Comparison of ENCODE assay signal across 9 mouse cellular contexts in genomic region chr11:54413017-54413416, GRCm38 (mm10). TPM values are rescaled to one million over a fixed set of nuclear protein-coding genes. Genes with fewer than 3 reads are reported as not detected.
DNase-seq lines count a peak whose midpoint lies in the region; ATAC-seq lines count a peak whose summit lies in the region.
"Had no signal": no experiment of that assay in that cellular context is flagged by ENCODE, and none has a peak within 500 bp of the region (broad histone marks: within the 10 kb centered on the region; RNA-seq: fewer than 3 reads in every experiment).

No protein-coding gene starts in this region.

- H3K4me3 ChIP-seq in forebrain, embryonic 14.5 days (ENCODE audit: low read depth, low read length) = no peak overlapping the region
- no peak overlapping the region for H3K4me3 ChIP-seq in forebrain, embryonic 13.5 days
- no peak overlapping the region for H3K4me3 ChIP-seq in neural tube, embryonic 15.5 days (replicated peaks)
- H3K4me3 ChIP-seq in lung, embryonic 16.5 days (ENCODE audit: low read length) = no peak overlapping the region
- H3K4me3 ChIP-seq: layer of hippocampus, adult 2 months had no signal

- no peaks in the 10 kb centered on the region for H3K9me3 ChIP-seq in forebrain, embryonic 14.5 days (replicated peaks; ENCODE audit: control insufficient read depth, low read length)
- no peaks in the 10 kb centered on the region for H3K9me3 ChIP-seq in forebrain, embryonic 13.5 days (replicated peaks)
- no peaks in the 10 kb centered on the region for H3K9me3 ChIP-seq in neural tube, embryonic 15.5 days (replicated peaks)
- no peaks in the 10 kb centered on the region for H3K9me3 ChIP-seq in lung, embryonic 16.5 days (ENCODE audit: control insufficient read depth, low read length)

- H3K27ac ChIP-seq in forebrain, embryonic 14.5 days (ENCODE audit: low read depth, low read length) = no peak overlapping the region
- H3K27ac ChIP-seq in forebrain, embryonic 13.5 days = no peak overlapping the region
- H3K27ac ChIP-seq in neural tube, embryonic 15.5 days (replicated peaks) = no peak overlapping the region
- H3K27ac ChIP-seq in lung, embryonic 16.5 days (ENCODE audit: low read length) = no peak overlapping the region
- H3K27ac ChIP-seq: layer of hippocampus, adult 2 months had no signal

- no peaks in the 10 kb centered on the region for H3K4me1 ChIP-seq in forebrain, embryonic 14.5 days (ENCODE audit: control insufficient read depth, insufficient read depth, low read length)
- no peaks in the 10 kb centered on the region for H3K4me1 ChIP-seq in forebrain, embryonic 13.5 days
- no peaks in the 10 kb centered on the region for H3K4me1 ChIP-seq in neural tube, embryonic 15.5 days
- H3K4me1 ChIP-seq in lung, embryonic 16.5 days (replicated peaks; ENCODE audit: control insufficient read depth, insufficient read depth, low read length) = peaks cover 4% of the 10 kb centered on the region; the same call in 1 of the 2 replicates

- H3K4me2 ChIP-seq in forebrain, embryonic 14.5 days (ENCODE audit: low read length) = no peak overlapping the region
- H3K4me2 ChIP-seq in forebrain, embryonic 13.5 days = no peak overlapping the region
- H3K4me2 ChIP-seq in neural tube, embryonic 15.5 days = peak overlapping the region; percentile 38
- H3K4me2 ChIP-seq in lung, embryonic 16.5 days (ENCODE audit: low read depth, low read length) = peak overlapping the region; percentile 30

- WGBS in forebrain, embryonic 14.5 days = 51% methylated on average over 6 of the region's 6 CpGs
- 59% methylated on average over 6 of the region's 6 CpGs for WGBS in forebrain, embryonic 13.5 days
- WGBS in neural tube, embryonic 15.5 days = 25% methylated on average over 6 of the region's 6 CpGs
- 6% methylated on average over 6 of the region's 6 CpGs for WGBS in lung, embryonic 16.5 days

- intact Hi-C loops in gastrocnemius, postnatal 36 days (cut with DNase I) = loop anchor here (5.0 kb wide), 1 partner anchor 146 kb away; the partner anchor contains the start of gene Il3

- no peak; the same call in 1 of the 2 replicates for ATAC-seq in forebrain, embryonic 14.5 days
- no peak for ATAC-seq in forebrain, embryonic 13.5 days
- ATAC-seq in neural tube, embryonic 15.5 days (ENCODE audit: low FRiP score) = no peak
- ATAC-seq in lung, embryonic 16.5 days (ENCODE audit: low read depth) = peak; percentile 88

- DNase-seq in forebrain, embryonic 14.5 days (ENCODE audit: low spot score) = peak; percentile 29
- DNase-seq in neural tube, embryonic 10.5 days (ENCODE audit: extremely low spot score, low spot score) = no peak
- DNase-seq in testis, postnatal 10 days (ENCODE audit: low spot score) = no peak
- DNase-seq in gastrocnemius, postnatal 36 days = no peak
- no peak for DNase-seq in urinary bladder, adult 18-20 months (ENCODE audit: low spot score in 2 of 2)

- no peaks in the 10 kb centered on the region for H3K27me3 ChIP-seq in forebrain, embryonic 14.5 days (replicated peaks; ENCODE audit: control insufficient read depth, insufficient read depth, low read length)
- no peaks in the 10 kb centered on the region for H3K27me3 ChIP-seq in forebrain, embryonic 13.5 days
- no peaks in the 10 kb centered on the region for H3K27me3 ChIP-seq in neural tube, embryonic 15.5 days (replicated peaks)
- H3K27me3 ChIP-seq in lung, embryonic 16.5 days (ENCODE audit: control insufficient read depth, insufficient read depth, low read depth, low read length) = no peaks in the 10 kb centered on the region

- no peaks in the 10 kb centered on the region for H3K36me3 ChIP-seq in forebrain, embryonic 14.5 days (ENCODE audit: control insufficient read depth, insufficient read depth, low read length)
- H3K36me3 ChIP-seq in forebrain, embryonic 13.5 days (ENCODE audit: poor library complexity, severe bottlenecking) = no peaks in the 10 kb centered on the region
- H3K36me3 ChIP-seq in neural tube, embryonic 15.5 days = no peaks in the 10 kb centered on the region
- no peaks in the 10 kb centered on the region for H3K36me3 ChIP-seq in lung, embryonic 16.5 days (ENCODE audit: control insufficient read depth, insufficient read depth, low read length)

- H3K9ac ChIP-seq in forebrain, embryonic 14.5 days (ENCODE audit: low read length) = no peak overlapping the region
- no peak overlapping the region for H3K9ac ChIP-seq in forebrain, embryonic 13.5 days
- H3K9ac ChIP-seq in neural tube, embryonic 15.5 days (replicated peaks) = no peak overlapping the region
- H3K9ac ChIP-seq in lung, embryonic 16.5 days (ENCODE audit: low read length) = no peak overlapping the region

RNA-seq across cellular contexts. Expression of gene Fnip1, which starts 25.0 kb away (rescaled TPM):
- 13.0 and 15.1 TPM in 2 replicates for polyA plus RNA-seq in forebrain, embryonic 14.5 days (2014; fragmentation: Nextera tagmentation; extraction: Ambion mirVana)
- polyA plus RNA-seq in forebrain, embryonic 13.5 days (2015; fragmentation: Nextera tagmentation; extraction: Ambion mirVana) = 10.9 TPM in 2 replicates
- 9.0 and 9.2 TPM in 2 replicates for polyA plus RNA-seq in neural tube, embryonic 15.5 days (2015; fragmentation: Nextera tagmentation; extraction: Ambion mirVana)
- polyA plus RNA-seq in lung, embryonic 16.5 days (2015; fragmentation: Nextera tagmentation; extraction: Ambion mirVana) = 10.1 and 10.3 TPM in 2 replicates
- total RNA-seq in gastrocnemius, postnatal 36 days (2021) = 10 to 100 TPM; 29.7 to 41.0 TPM

RNA-seq across cellular contexts. Expression of gene Meikin, which starts 42.6 kb away (rescaled TPM):
- not detected in 2 replicates for polyA plus RNA-seq in forebrain, embryonic 14.5 days (2014; fragmentation: Nextera tagmentation; extraction: Ambion mirVana)
- polyA plus RNA-seq in forebrain, embryonic 13.5 days (2015; fragmentation: Nextera tagmentation; extraction: Ambion mirVana) = not detected in 2 replicates
- not detected in 2 replicates for polyA plus RNA-seq in neural tube, embryonic 15.5 days (2015; fragmentation: Nextera tagmentation; extraction: Ambion mirVana)
- not detected in 2 replicates for polyA plus RNA-seq in lung, embryonic 16.5 days (2015; fragmentation: Nextera tagmentation; extraction: Ambion mirVana)
- total RNA-seq in gastrocnemius, postnatal 36 days (2021) = not detected
- total RNA-seq: layer of hippocampus, adult 2 months had no signal

Comparison
In these comparisons a context has a peak if more than half of its experiments do, and no peak if none do; other contexts are left out.
1. H3K4me2 ChIP-seq: peak in neural tube, embryonic 15.5 days (single experiment) and lung, embryonic 16.5 days (single experiment); none in forebrain, embryonic 14.5 days (single experiment) and forebrain, embryonic 13.5 days (single experiment).